Mouse (Mus musculus) gastrocnemius, adult 8-10 months (tissue): ENCODE results near the gene Stard9. TPM values are rescaled to one million over a fixed set of nuclear protein-coding genes. Genes with fewer than 3 reads are reported as not detected.

Experiments used
- DNase-seq, 2 experiments: peaks; one replicate each; pipeline ENCODE4 v3.0.0; 2022; ENCODE audit warnings: low spot score in 2 of 2
- total RNA-seq, 4 experiments: library from RNA; stranded (reverse); gene quantifications; 2 replicates each; pipeline ENCODE4 v1.2.4; 2022

Stard9 gene
- total RNA-seq, 4 experiments from 2014 or later, result 1.7 to 2.5 (median 2.0) TPM

- DNase-seq, result no peak
These were observed 95.3 kb downstream of the Stard9 start for GRCm38 (mm10) chr2:120724176-120724575.

- no peak for DNase-seq
These were observed 101.1 kb downstream of the Stard9 start for GRCm38 (mm10) chr2:120729775-120730585.

GRCm38 (mm10) chr2:120730639-120731166 is 101.8 kb downstream of the Stard9 start:
- no peak for DNase-seq

GRCm38 (mm10) chr2:120731167-120731862 is 102.4 kb downstream of the Stard9 start:
- peak; percentile 80 to 87 for DNase-seq

- no peak for DNase-seq
These were observed 103.1 kb downstream of the Stard9 start for GRCm38 (mm10) chr2:120731877-120732530.

GRCm38 (mm10) chr2:120745496-120745895 is 116.6 kb downstream of the Stard9 start:
- no peak for DNase-seq

- DNase-seq, result no peak
These were observed 119.1 kb downstream of the Stard9 start for GRCm38 (mm10) chr2:120748041-120748440.

- DNase-seq, result no peak
These were observed 133.0 kb downstream of the Stard9 start for GRCm38 (mm10) chr2:120761922-120762321.

GRCm38 (mm10) chr2:120770265-120770935 is 141.5 kb downstream of the Stard9 start:
- no peak for DNase-seq

Other genes with a start within 250 kb of the Stard9 start
- 10 to 100 TPM; 36.3 to 42.9 (median 37.6) TPM for gene Ganc, start 225.2 kb upstream of the Stard9 start, total RNA-seq
- 10 to 100 TPM; 36.6 to 47.1 (median 43.3) TPM for gene Tmem87a, start 225.0 kb upstream of the Stard9 start, total RNA-seq
- gene Capn3, start 173.1 kb upstream of the Stard9 start, total RNA-seq, result 100 to 1,000 TPM; 126 to 145 (median 128) TPM
- gene Zfp106, start 65.3 kb upstream of the Stard9 start, total RNA-seq, result 100 to 1,000 TPM; 643 to 705 (median 689) TPM
- gene Snap23, start 61.5 kb upstream of the Stard9 start, total RNA-seq, result 10 to 100 TPM; 40.5 to 52.2 (median 44.5) TPM
- gene Haus2, start 19.7 kb upstream of the Stard9 start, total RNA-seq, result 1 to 10 TPM; 6.6 to 9.5 (median 7.1) TPM
- 10 to 100 TPM; 11.6 to 14.0 (median 11.9) TPM for gene Lrrc57, start 19.6 kb upstream of the Stard9 start, total RNA-seq
- gene Cdan1, start 221.0 kb downstream of the Stard9 start, total RNA-seq, result 1 to 10 TPM; 2.7 to 5.2 (median 4.4) TPM
- gene Ttbk2, start 221.5 kb downstream of the Stard9 start, total RNA-seq, result 10 to 100 TPM in 1 of 4 experiments, 1 to 10 TPM in 3; 7.5 to 11.3 (median 9.3) TPM